Mouse (Mus musculus) CH12.LX (cell line): ENCODE measurements around the gene Trappc2. TPM values are rescaled to one million over a fixed set of nuclear protein-coding genes. Genes with fewer than 3 reads are reported as not detected.
A peak's percentile ranks its signal among the peaks of the same experiment; 100 is the strongest.

Source experiments
- DNase-seq: peaks from one replicate; pipeline ENCODE4 v3.0.0-alpha.2; 2013; ENCODE audit errors: extremely low read depth
- H3K27ac ChIP-seq: 2 replicates; pipeline ENCODE4 v1.5.1; 2012; ENCODE audit warnings: low read depth, mild to moderate bottlenecking, control low read depth, moderate library complexity; ENCODE audit not compliant: insufficient read depth
- H3K27me3 ChIP-seq: replicated peaks from 2 replicates; pipeline ENCODE3; 2012; ENCODE audit warnings: inconsistent platforms
- H3K36me3 ChIP-seq, 2 experiments: replicated peaks in 1 of 2; 2 replicates each; pipeline versions ENCODE3 to v1.6.1; 2012; ENCODE audit warnings: inconsistent platforms in 1 of 2, low read length in 1 of 2, mild to moderate bottlenecking in 1 of 2, mixed read lengths in 1 of 2, moderate library complexity in 1 of 2; ENCODE audit not compliant: control insufficient read depth in 1 of 2, insufficient read depth in 1 of 2
- H3K4me1 ChIP-seq, 2 experiments: 2 replicates each; pipeline ENCODE4 v1.6.1; 2012; ENCODE audit warnings: inconsistent platforms in 1 of 2, moderate library complexity in 1 of 2; ENCODE audit not compliant: insufficient read depth in 2 of 2, control insufficient read depth in 1 of 2
- H3K4me2 ChIP-seq: 2 replicates; pipeline ENCODE4 v1.6.1; 2012; ENCODE audit warnings: low read depth, mild to moderate bottlenecking, control low read depth; ENCODE audit not compliant: poor library complexity, insufficient read depth, severe bottlenecking
- H3K4me3 ChIP-seq, 3 experiments: fragments of 150-350 bp in 1 of 3; sonication (generic) in 1 of 3; replicated peaks in 1 of 3; 2 replicates each; pipeline versions ENCODE3 to v1.5.1; 2011 to 2012; ENCODE audit warnings: low read depth in 2 of 3, low read length in 2 of 3, mild to moderate bottlenecking in 2 of 3, moderate library complexity in 2 of 3, control low read depth in 1 of 3, improper control_type of control experiment in 1 of 3, inconsistent platforms in 1 of 3, mixed read lengths in 1 of 3; ENCODE audit not compliant: poor library complexity in 1 of 3
- H3K79me2 ChIP-seq: replicated peaks from 2 replicates; pipeline ENCODE4 v1.6.1; 2012; ENCODE audit warnings: mild to moderate bottlenecking, moderate library complexity; ENCODE audit not compliant: control insufficient read depth, poor library complexity, insufficient read depth, severe bottlenecking; ENCODE audit errors: extremely low read depth
- H3K9ac ChIP-seq: 2 replicates; pipeline ENCODE4 v1.6.1; 2012; ENCODE audit warnings: low read depth, mild to moderate bottlenecking, control low read depth, moderate library complexity; ENCODE audit not compliant: insufficient read depth
- H3K9me3 ChIP-seq: replicated peaks from 2 replicates; pipeline ENCODE3; 2012; ENCODE audit warnings: low read length, inconsistent platforms, mixed read lengths
- CHD1 ChIP-seq: IDR thresholded peaks from 2 replicates; pipeline ENCODE4 v1.6.1; 2012; ENCODE audit warnings: low read depth, low read length, improper control_type of control experiment, inconsistent platforms
- CTCF ChIP-seq, 2 experiments: IDR thresholded peaks in 1 of 2; conservative IDR thresholded peaks in 1 of 2; 2 replicates each; pipeline ENCODE4 v1.5.1; 2011 to 2012; ENCODE audit warnings: low read depth in 2 of 2, low read length in 2 of 2, improper control_type of control experiment in 1 of 2, inconsistent platforms in 1 of 2, mild to moderate bottlenecking in 1 of 2, moderate library complexity in 1 of 2
- ETS1 ChIP-seq: conservative IDR thresholded peaks from 2 replicates; pipeline ENCODE4 v1.6.1; 2012; ENCODE audit warnings: low read depth, mild to moderate bottlenecking, inconsistent platforms, low read length, improper control_type of control experiment, moderate library complexity
- JUN ChIP-seq: IDR thresholded peaks from 2 replicates; pipeline ENCODE4 v1.6.1; 2011; ENCODE audit warnings: low read depth, mild to moderate bottlenecking, low read length, improper control_type of control experiment, moderate library complexity; ENCODE audit not compliant: insufficient read depth
- KAT2A ChIP-seq: IDR thresholded peaks from 2 replicates; pipeline ENCODE4 v1.6.1; 2012; ENCODE audit warnings: low read length, improper control_type of control experiment, inconsistent platforms; ENCODE audit not compliant: insufficient replicate concordance
- MAZ ChIP-seq: IDR thresholded peaks from 2 replicates; pipeline ENCODE4 v1.6.1; 2012; ENCODE audit warnings: low read depth, mild to moderate bottlenecking, inconsistent platforms, low read length, improper control_type of control experiment, moderate library complexity
- MEF2A ChIP-seq: IDR thresholded peaks from 2 replicates; pipeline ENCODE4 v1.6.1; 2014; ENCODE audit warnings: low read depth, mild to moderate bottlenecking, inconsistent platforms, low read length, improper control_type of control experiment, borderline replicate concordance
- MYC ChIP-seq: IDR thresholded peaks from 2 replicates; pipeline ENCODE4 v1.6.1; 2011; ENCODE audit warnings: low read depth, mild to moderate bottlenecking, improper control_type of control experiment, low read length
- NELFE ChIP-seq: IDR thresholded peaks from 2 replicates; pipeline ENCODE4 v1.6.1; 2011; ENCODE audit warnings: low read depth, low read length, improper control_type of control experiment
- POLR2AphosphoS2 ChIP-seq: IDR thresholded peaks from 2 replicates; pipeline ENCODE4 v1.6.1; 2011; ENCODE audit warnings: low read depth, low read length, improper control_type of control experiment
- RCOR1 ChIP-seq: conservative IDR thresholded peaks from 2 replicates; pipeline ENCODE4 v1.6.1; 2012; ENCODE audit warnings: low read depth, mild to moderate bottlenecking, inconsistent platforms, low read length, improper control_type of control experiment
- SMC3 ChIP-seq: IDR thresholded peaks from 2 replicates; pipeline ENCODE4 v1.6.1; 2011; ENCODE audit warnings: low read depth, low read length, improper control_type of control experiment
- TCF12 ChIP-seq: IDR thresholded peaks from 2 replicates; pipeline ENCODE4 v1.6.1; 2014; ENCODE audit warnings: low read depth, mild to moderate bottlenecking, inconsistent platforms, low read length, improper control_type of control experiment
- ZC3H11A ChIP-seq: IDR thresholded peaks from 2 replicates; pipeline ENCODE4 v1.6.1; 2012; ENCODE audit warnings: low read depth, mild to moderate bottlenecking, inconsistent platforms, low read length, improper control_type of control experiment
- dilution Hi-C: fragments of 300-500 bp; cut with MboI; formaldehyde crosslinking; loops from 2 replicates; pipeline ENCODE4 v1.14.3; 2020; ENCODE audit warnings: low sequenced_read_pairs; ENCODE audit not compliant: extremely low pct_unique_long_range_greater_than_20kb, extremely low pct_ligation_motif_present
- in situ Hi-C: fragments of 300-500 bp; cut with MboI; formaldehyde crosslinking; loops from 3 replicates; pipeline ENCODE4 v1.14.3; 2019; ENCODE audit warnings: low sequenced_read_pairs, low pct_ligation_motif_present, low pct_unique_long_range_greater_than_20kb, mixed read lengths
- polyA plus RNA-seq: library from polyadenylated mRNA; unstranded; fragments of >175 nt; gene quantifications from 2 replicates; pipeline ENCODE4 v1.2.1, GENCODE M21; 2012; ENCODE audit warnings: low read depth; ENCODE audit not compliant: insufficient read length
- total RNA-seq, 2 experiments: library from RNA; depleted of rRNA; stranded (reverse); fragments of 300-350 nt in 1 of 2; fragments of >200 nt in 1 of 2; gene quantifications; 2 replicates each; pipeline ENCODE4 v1.2.3; 2012 to 2014

The Trappc2 gene
- total and polyA plus RNA-seq, 3 experiments, result 3.0 to 12.0 (median 5.1) TPM

GRCm38 (mm10) chrX:166453532-166453931 is 13.2 kb downstream of the Trappc2 start:
- no peak for DNase-seq
- peaks cover 0 to 5% of the 10 kb centered on the region in 2 experiments; a peak in 2 of 4 replicates for H3K4me1 ChIP-seq
- in situ Hi-C loops, result no loop called here
- no peak overlapping the region for H3K9ac ChIP-seq
- no peaks in the 10 kb centered on the region for H3K27me3 ChIP-seq
- no peaks in the 10 kb centered on the region for H3K9me3 ChIP-seq
- no peak overlapping the region for H3K4me3 ChIP-seq
- TF ChIP-seq ETS1 (no peak), JUN (no peak), MAZ (no peak), CHD1 (no peak), MYC (no peak), RCOR1 (no peak), SMC3 (no peak), TCF12 (no peak), POLR2AphosphoS2 (no peak), CTCF (conservative IDR thresholded peaks at IDR 0.05 in 1 of 2, IDR thresholded peaks at IDR 0.05 in 1 of 2; ENCODE audit: low read depth in 2 of 2, low read length in 2 of 2) (no peak), MEF2A (no peak), ZC3H11A (no peak), NELFE (no peak), KAT2A (no peak)
- peaks cover 8 to 30% of the 10 kb centered on the region in 2 experiments for H3K36me3 ChIP-seq
- 0 out of 2 replicates have a peak, but pooled peaks cover under 1% of the 10 kb centered on the region for H3K79me2 ChIP-seq
- dilution Hi-C loops, result no loop called here
- H3K4me2 ChIP-seq, result no peak overlapping the region
- no peak overlapping the region for H3K27ac ChIP-seq

- no peaks in the 10 kb centered on the region for H3K27me3 ChIP-seq
- TF ChIP-seq JUN, result no peak
- 0 out of 4 replicates have a peak, but pooled peaks of 1 of the 2 experiments have one; percentile 12 for TF ChIP-seq CTCF (conservative IDR thresholded peaks at IDR 0.05 in 1 of 2, IDR thresholded peaks at IDR 0.05 in 1 of 2; ENCODE audit: low read depth in 2 of 2, low read length in 2 of 2)
- no peak overlapping the region for H3K4me3 ChIP-seq
- 0 out of 2 replicates have a peak, but pooled peaks cover 4% of the 10 kb centered on the region for H3K79me2 ChIP-seq
- no peak overlapping the region for H3K9ac ChIP-seq
- no peak overlapping the region for H3K27ac ChIP-seq
- H3K9me3 ChIP-seq, result no peaks in the 10 kb centered on the region
- in situ Hi-C loops (no loop called here), dilution Hi-C loops (no loop called here)
- H3K4me1 ChIP-seq, result peaks cover 0 to 5% of the 10 kb centered on the region in 2 experiments; a peak in 2 of 4 replicates
- no peak overlapping the region for H3K4me2 ChIP-seq
- H3K36me3 ChIP-seq, result peaks cover 8 to 26% of the 10 kb centered on the region in 2 experiments
- DNase-seq, result no peak
Measured at GRCm38 (mm10) chrX:166454331-166454730, 14.0 kb downstream of the Trappc2 start.
